8 mouse cellular contexts compared by ENCODE assay signal in the genomic region with DNA sequence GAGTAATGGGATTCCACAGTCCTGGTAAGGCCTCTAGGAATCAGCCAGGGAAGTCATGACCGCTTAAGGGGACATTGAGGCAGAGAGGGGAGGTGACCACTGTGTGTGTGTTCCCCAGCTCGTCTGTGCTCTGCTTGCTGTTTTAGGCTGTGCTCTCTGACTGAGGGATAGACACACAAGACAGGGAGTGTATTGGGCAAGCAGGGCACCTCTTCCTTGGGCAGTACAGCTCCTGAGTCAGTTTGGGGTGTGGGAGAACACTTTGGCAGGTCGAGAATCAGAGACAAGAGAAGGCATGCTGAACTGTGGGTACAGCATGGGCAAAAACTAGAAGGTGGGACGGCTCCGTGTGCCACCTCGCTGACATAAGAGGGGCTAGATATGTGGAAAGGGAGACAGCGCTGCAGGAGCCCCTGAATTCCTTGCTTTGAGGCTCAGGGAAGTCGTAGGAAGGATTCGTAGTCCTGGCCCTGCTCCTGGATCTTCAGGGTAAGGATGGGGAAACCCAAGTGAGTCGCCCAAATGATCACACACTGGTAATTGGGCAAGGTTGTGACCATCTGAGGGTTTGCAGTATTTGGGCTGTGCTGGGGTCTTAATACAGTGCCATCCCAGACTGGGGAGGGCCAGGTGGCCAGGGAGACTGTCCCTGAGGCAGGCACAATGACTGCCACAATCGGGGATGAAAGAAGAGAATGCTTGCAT. TPM values are rescaled to one million over a fixed set of nuclear protein-coding genes. Genes with fewer than 3 reads are reported as not detected.
DNase-seq lines count a peak whose midpoint lies in the region; ATAC-seq and TF ChIP-seq lines count a peak whose summit lies in the region.

No protein-coding gene starts in this region.

- DNase-seq in heart, adult 9 months (ENCODE audit: low spot score in 2 of 2): no peak
- peak; percentile 6 for DNase-seq in heart, postnatal 4 days
- no peak for DNase-seq in midbrain, embryonic 11.5 days (ENCODE audit: low spot score, missing footprints)
- DNase-seq in layer of hippocampus, postnatal 10 days (ENCODE audit: low spot score in 2 of 2): no peak
- DNase-seq in cerebellum, adult 11 months: no peak

- TF ChIP-seq CTCF in bone marrow, adult 2 months (IDR thresholded peaks at IDR 0.05; ENCODE audit: control insufficient read depth, insufficient read depth, low read length): no peak

- ATAC-seq in heart, embryonic 12.5 days (ENCODE audit: insufficient number of reproducible peaks, low FRiP score): no peak
- no peak for ATAC-seq in midbrain, embryonic 11.5 days (ENCODE audit: low FRiP score)
- ATAC-seq in monocyte, adult 5-6 weeks (replicated peaks; ENCODE audit: insufficient number of reproducible peaks, low FRiP score, low TSS enrichment, poor library complexity, severe bottlenecking): no peak

- H3K36me3 ChIP-seq in heart, embryonic 12.5 days: no peaks in the 10 kb centered on the region
- no peaks in the 10 kb centered on the region for H3K36me3 ChIP-seq in midbrain, embryonic 11.5 days (ENCODE audit: control insufficient read depth, insufficient read depth, low read length)

- no peaks in the 10 kb centered on the region for H3K9me3 ChIP-seq in heart, embryonic 12.5 days (replicated peaks)
- H3K9me3 ChIP-seq in midbrain, embryonic 11.5 days (ENCODE audit: control insufficient read depth, low read length): no peaks in the 10 kb centered on the region

- peak overlapping the region; percentile 98 for H3K4me2 ChIP-seq in heart, embryonic 12.5 days
- H3K4me2 ChIP-seq in midbrain, embryonic 11.5 days: peak overlapping the region; percentile 74

- peaks cover 18% of the 10 kb centered on the region for H3K27me3 ChIP-seq in heart, embryonic 12.5 days (replicated peaks)
- peaks cover 16% of the 10 kb centered on the region for H3K27me3 ChIP-seq in midbrain, embryonic 11.5 days (ENCODE audit: control insufficient read depth, insufficient read depth, low read length)

- no peak for TF ChIP-seq POLR2A in bone marrow, adult 2 months (IDR thresholded peaks at IDR 0.05; ENCODE audit: borderline replicate concordance, control insufficient read depth, low read depth, low read length)

- H3K4me3 ChIP-seq in heart, embryonic 12.5 days: peak overlapping the region; percentile 73
- H3K4me3 ChIP-seq in bone marrow, adult 2 months (replicated peaks; ENCODE audit: control insufficient read depth, low read depth, low read length): peak overlapping the region; percentile 80
- peak overlapping the region; percentile 51 for H3K4me3 ChIP-seq in midbrain, embryonic 11.5 days (ENCODE audit: low read depth, low read length)

- peaks cover 27% of the 10 kb centered on the region for H3K4me1 ChIP-seq in heart, embryonic 12.5 days (replicated peaks)
- peaks cover 21% of the 10 kb centered on the region for H3K4me1 ChIP-seq in bone marrow, adult 2 months (ENCODE audit: control insufficient read depth, insufficient read depth, low read length)
- peaks cover 12% of the 10 kb centered on the region for H3K4me1 ChIP-seq in midbrain, embryonic 11.5 days (ENCODE audit: control insufficient read depth, insufficient read depth, low read length)

- no peak overlapping the region; the same call in 1 of the 2 replicates for H3K9ac ChIP-seq in heart, embryonic 12.5 days
- 0 out of 2 replicates have a peak overlapping the region, but pooled peaks have one; percentile 63 for H3K9ac ChIP-seq in midbrain, embryonic 11.5 days (ENCODE audit: low read length)

- H3K27ac ChIP-seq in heart, embryonic 12.5 days (ENCODE audit: poor library complexity, severe bottlenecking): no peak overlapping the region
- H3K27ac ChIP-seq in bone marrow, adult 2 months (ENCODE audit: control insufficient read depth, insufficient read depth, low read depth, low read length, poor library complexity): peak overlapping the region; percentile 66
- no peak overlapping the region for H3K27ac ChIP-seq in midbrain, embryonic 11.5 days (ENCODE audit: low read depth, low read length)

- WGBS in heart, embryonic 12.5 days: 75% methylated on average over 11 of the region's 11 CpGs
- 19% methylated on average over 11 of the region's 11 CpGs for WGBS in bone marrow, adult 2 months
- WGBS in midbrain, embryonic 11.5 days: 79% methylated on average over 11 of the region's 11 CpGs

RNA-seq across cellular contexts. Expression of gene Il4ra, which starts 1.1 kb away (rescaled TPM):
- polyA plus RNA-seq in heart, embryonic 12.5 days (2016; fragmentation: Nextera tagmentation; extraction: Ambion mirVana): 3.5 and 3.8 TPM in 2 replicates
- polyA plus RNA-seq in bone marrow, adult 2 months (2011; ENCODE audit: insufficient read depth, insufficient read length, low replicate concordance, missing spikeins): 10.9 and 23.0 TPM in 2 replicates
- total RNA-seq in heart, postnatal 4 days (2021): 10 to 100 TPM; 22.2 to 23.7 TPM
- 2.6 and 3.5 TPM in 2 replicates for polyA plus RNA-seq in midbrain, embryonic 11.5 days (2014; fragmentation: Nextera tagmentation; extraction: Ambion mirVana)
- total RNA-seq in layer of hippocampus, postnatal 10 days (2021): 1 to 10 TPM; 4.0 to 8.3 TPM
- 57.3 to 65.3 TPM (median 57.6 TPM) in 3 replicates for total RNA-seq in monocyte, adult 5-6 weeks (2017)

RNA-seq across cellular contexts. Expression of gene Il21r, which starts 50.2 kb away (rescaled TPM):
- 0.18 and 0.23 TPM in 2 replicates for polyA plus RNA-seq in heart, embryonic 12.5 days (2016; fragmentation: Nextera tagmentation; extraction: Ambion mirVana)
- 21.8 and 39.9 TPM in 2 replicates for polyA plus RNA-seq in bone marrow, adult 2 months (2011; ENCODE audit: insufficient read depth, insufficient read length, low replicate concordance, missing spikeins)
- total RNA-seq in heart, postnatal 4 days (2021): under 1 TPM; 0.50 to 0.69 TPM
- 0.36 and 0.43 TPM in 2 replicates for polyA plus RNA-seq in midbrain, embryonic 11.5 days (2014; fragmentation: Nextera tagmentation; extraction: Ambion mirVana)
- 1 to 10 TPM in 1 of 2 experiments, under 1 TPM in 1; 0.60 to 1.1 TPM for total RNA-seq in layer of hippocampus, postnatal 10 days (2021)
- 15.2 to 17.8 TPM (median 15.8 TPM) in 3 replicates for total RNA-seq in monocyte, adult 5-6 weeks (2017)
